Mouse (Mus musculus): Measurements from ENCODE around the gene Hist1h2ae. TPM values are rescaled to one million over a fixed set of nuclear protein-coding genes. Genes with fewer than 3 reads are reported as not detected.
A peak's percentile ranks its signal among the peaks of the same experiment; 100 is the strongest.
"Not testable (repeated sequence)": the region's sequence is repeated elsewhere in the genome, so short reads cannot be mapped to it uniquely, and the experiment has no call there.

The Hist1h2ae gene
- total RNA-seq (2021) = 1 to 10 TPM; 2.6 to 3.4 TPM

DNA sequence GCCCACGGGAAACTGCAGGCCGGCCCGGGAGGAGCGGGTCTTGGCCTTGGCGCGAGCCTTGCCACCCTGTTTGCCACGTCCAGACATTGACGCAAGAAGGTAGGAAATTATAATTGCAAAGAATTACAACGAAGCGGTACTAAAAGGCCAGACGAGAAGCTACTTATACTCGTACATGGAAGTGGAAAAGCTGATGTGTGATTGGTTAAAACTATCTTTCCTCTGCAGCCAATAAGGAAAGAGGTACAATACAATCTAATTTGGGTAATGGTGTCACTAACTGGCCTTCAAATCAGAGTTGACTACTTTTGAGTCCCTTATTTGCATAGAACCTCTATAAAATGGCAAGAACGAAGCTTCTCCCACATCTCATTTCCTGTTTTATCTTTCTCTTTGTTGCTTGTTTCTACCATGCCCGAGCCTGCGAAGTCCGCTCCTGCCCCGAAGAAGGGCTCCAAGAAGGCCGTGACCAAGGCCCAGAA lies at the start of gene Hist1h2ae, which contains the start of gene Hist1h2bg:
Gene Hist1h2ae, minus strand, starts transcription at position 199 of the 482 bp plus-strand sequence.
Gene Hist1h2bg, plus strand, starts transcription at position 375 of the 482 bp plus-strand sequence.
- peak; percentile 56 to 78 for DNase-seq
- intact Hi-C loops (cut with DNase I) = no loop called here

DNA sequence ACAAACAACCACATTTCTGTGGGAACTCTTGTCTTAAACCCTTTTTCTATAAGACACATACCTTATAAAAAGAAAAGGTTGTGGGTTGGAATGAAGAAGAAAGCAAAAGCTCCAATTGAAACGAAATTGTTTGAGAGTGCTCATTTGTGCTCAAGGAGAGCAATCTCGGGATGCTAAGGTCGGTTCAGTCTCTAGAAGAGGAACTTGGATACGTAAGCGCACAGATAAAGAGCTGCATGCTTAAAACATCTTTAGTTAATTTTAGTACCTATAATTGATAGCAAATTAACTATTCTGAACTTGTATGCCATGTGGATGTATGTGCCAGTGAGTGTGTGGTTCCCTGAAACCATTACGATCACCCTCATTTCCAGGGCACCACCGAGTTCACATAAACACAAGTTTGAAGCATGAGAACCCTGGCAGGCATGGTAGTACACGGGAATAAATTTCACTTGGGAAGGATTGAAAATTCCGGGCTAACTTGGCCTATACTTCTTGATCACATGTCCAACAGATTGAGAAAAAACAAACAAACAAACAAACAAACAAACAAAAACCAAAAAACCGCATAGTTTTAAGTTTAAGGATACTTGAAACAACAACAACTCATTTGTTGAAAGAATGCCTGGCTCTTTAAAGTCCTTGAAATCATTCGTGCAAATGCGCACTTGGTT lies 49.2 kb upstream of the Hist1h2ae start:
- intact Hi-C loops (cut with DNase I) = loop anchor here (2.0 to 10.0 kb wide), 5 partner anchors 119 to 1908 kb away; partner anchors contain the start of genes Hist1h1a, Hist1h1c, Hist1h3a and Hist1h4a
- no peak for DNase-seq

DNA sequence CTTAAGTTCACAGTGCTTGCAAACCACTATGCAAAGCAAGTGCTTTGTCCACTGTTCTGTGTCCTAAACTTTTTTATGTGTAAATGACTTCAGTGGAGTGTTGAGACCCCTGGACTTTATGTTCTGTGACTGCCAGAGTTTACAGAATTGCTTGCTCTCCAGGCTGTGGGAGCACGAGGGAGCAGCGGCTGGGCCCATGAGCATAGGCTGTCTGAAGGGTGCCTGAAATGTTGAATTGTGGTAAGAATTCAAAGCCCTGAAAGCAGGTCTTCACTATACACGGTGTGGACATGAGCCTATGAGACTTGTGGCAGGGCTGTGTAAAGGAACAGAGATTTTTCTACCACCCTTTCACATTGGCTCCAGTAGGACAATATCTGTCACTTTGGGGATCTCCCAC lies 40.6 kb upstream of the Hist1h2ae start:
- intact Hi-C loops (cut with DNase I) = no loop called here
- DNase-seq = no peak

DNA sequence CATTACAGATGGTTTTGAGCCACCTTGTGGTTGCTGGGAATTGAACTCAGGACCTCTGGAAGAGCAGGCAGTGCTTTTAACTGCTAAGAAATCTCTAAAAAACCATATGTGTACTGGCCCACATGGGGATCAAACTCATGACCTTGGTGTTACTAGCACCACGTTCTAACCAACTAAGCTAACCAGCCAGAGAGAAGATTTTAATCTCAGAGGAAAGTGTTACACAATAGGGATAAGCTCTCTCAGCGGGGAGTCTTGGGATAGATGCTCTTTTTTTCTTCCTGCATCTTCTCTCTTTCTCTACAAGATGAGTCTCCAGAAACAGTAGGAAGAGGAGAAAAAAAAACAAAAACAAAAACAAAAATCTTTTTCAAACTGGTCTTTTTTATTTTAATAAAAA lies 39.4 kb upstream of the Hist1h2ae start:
- intact Hi-C loops (cut with DNase I) = no loop called here

DNA sequence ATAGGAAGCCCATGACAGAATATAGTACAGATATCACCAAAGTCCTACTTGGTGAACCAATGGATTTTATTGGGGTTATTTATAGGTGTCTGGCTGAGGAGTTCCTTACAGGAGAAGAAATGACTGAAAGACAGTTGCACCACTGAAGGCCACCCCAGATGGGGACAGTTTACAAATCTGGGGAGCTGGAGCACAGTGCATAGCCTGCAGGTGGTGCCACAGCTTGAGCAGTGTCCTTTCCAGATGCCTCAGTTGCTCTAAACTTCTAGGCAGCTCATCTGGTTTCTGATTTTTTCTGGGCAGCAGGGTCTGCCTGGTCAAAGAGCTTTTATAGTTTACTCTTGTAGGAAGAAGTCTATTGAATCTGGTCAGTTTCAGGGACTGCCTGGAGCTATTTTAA lies 38.8 kb upstream of the Hist1h2ae start:
- intact Hi-C loops (cut with DNase I) = no loop called here

More for the DNA sequence above, 39.4 kb upstream of the Hist1h2ae start:
- no peak for DNase-seq

DNA sequence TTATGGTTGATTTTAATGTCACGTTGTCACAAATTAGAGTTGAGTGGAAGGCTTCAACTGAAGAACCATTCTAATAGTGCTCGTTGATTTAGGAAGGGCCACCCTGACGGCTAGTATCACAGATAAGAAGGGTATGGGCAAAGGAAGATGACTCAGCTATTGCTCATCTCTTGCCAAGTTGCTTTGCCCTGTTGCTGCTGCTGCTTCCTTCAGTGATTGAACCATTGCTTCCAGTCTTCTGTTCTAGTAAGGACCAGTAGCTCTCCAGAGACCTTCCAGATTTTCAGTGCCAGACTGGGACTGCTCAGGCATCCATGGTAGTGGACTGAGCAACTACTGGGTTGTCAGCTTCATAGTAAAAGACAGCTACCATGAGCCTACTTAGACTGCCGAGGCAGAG lies 38.2 kb upstream of the Hist1h2ae start:
- intact Hi-C loops (cut with DNase I) = no loop called here
- no peak for DNase-seq

More for the DNA sequence above, 38.8 kb upstream of the Hist1h2ae start:
- no peak for DNase-seq

DNA sequence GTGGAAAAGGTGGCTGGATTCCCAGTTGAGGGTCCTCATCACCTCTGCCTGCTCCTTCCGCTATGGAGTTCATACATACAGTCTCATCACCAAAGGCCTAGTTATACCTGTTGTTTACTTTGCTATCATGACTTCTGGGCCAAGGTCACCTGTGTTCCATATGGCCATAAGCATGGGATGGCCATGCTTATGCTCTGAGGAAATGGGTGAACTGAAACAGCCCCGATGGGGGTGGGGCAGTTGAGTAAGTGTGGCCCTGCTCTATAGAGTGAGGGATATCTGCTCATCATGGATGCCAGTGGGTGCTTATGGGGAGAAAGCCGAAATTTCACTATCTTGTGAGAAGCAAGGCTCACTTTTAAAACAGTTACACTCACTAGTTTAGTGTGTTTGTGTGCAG lies 34.0 kb upstream of the Hist1h2ae start:
- DNase-seq = no peak
- intact Hi-C loops (cut with DNase I) = no loop called here

DNA sequence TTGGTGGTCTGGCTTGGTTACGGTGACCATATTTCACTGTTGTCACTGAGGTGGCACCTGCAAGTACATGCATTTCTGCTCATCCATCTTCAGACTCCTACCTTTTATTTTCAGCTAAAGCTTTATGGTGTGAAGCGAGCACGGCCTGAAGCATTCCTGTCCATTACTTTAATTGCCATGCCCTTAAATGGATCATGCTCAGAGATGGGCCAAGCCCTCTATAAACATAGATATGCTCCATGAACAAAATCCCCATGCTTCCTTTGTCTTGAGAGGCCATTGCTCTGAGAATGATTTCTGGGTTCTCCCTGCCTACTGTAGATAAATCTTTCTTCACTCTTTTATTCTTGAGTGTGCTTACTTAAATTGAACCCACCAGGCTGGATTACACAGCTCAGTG lies 33.4 kb upstream of the Hist1h2ae start:
- no peak for DNase-seq
- intact Hi-C loops (cut with DNase I) = no loop called here

DNA sequence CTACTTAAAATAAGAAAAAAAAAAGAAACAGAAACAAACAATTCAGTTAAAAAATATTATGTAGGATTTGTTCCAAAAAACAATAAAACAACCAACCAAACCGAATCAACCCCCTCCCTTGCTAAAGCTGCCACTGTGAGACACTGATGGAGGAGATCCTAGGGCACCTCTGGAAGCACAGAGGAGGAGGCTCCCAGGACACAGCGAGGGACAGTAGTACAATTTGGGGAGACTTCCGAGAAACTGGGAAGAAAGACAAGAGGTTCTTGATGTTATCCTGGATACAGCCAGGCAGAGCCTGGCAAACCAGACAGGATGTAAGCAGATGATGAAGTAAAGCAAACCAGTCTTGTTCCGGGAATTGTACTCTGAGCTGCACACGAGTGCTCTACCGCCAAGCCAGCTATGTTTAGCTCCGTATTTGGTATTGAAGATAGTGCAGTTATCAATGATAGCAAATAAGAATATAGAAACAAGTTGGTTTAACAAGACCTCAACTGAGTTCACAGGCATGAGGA lies 32.2 kb upstream of the Hist1h2ae start:
- intact Hi-C loops (cut with DNase I) = no loop called here
- DNase-seq = no peak

DNA sequence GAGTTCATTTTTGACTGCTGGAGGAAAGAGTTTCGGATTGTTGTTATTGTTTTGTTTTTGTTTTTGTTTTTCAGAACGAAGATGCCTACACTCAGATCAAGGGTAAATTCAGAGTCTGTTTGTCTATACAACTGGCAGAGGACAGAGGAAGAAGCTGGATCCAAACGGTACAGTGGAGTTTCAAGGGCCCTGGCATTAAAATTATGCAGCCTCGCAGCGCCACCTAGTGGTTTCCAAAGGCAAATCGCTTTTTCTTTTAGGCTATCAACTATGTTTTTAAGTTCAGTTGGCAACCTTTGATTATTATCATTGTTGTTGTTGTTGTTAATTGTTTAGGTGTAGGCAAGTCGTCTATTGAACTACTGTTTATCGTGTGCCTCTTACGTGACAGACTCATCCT lies 26.9 kb upstream of the Hist1h2ae start:
- DNase-seq = peak; percentile 79 to 85
- intact Hi-C loops (cut with DNase I) = loop anchor here (2.0 to 5.0 kb wide), 2 partner anchors 76 to 173 kb away; no protein-coding TSS in a partner anchor

DNA sequence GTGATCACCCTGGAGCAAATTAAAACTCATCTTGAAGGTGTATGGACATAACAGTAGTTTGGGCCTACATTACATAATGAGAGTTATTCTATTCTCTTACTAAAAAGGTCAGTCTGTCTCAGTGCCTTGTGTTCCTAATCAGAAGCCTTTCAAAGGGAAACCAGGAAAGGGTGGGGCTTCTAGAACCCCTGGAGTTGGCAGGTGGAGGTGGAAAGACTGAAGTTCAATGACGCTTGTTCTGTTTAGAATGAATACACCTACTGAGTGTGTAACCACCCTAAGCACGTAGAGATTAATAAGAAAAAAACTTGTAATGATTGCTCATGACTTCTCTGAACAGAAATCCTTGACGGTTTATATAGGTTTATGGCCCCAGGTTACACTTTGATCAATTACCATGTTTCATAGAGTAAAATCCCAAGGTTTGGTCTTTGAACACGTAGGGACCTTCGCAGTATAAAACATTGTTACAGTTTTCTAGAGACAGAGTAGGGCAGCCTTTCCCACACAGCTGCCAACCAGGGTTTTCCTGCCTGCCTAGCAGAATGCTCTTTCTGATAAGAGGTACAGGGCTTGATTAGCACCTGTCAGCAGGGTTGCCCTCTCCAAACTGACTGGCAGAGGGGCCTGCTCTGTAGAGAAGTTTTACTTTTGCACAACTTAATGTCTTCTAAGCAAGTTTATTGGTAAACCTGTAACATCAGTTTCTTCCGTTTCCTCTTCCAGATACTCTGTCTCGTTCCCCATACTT lies 24.8 kb upstream of the Hist1h2ae start:
- DNase-seq = no peak
- intact Hi-C loops (cut with DNase I) = loop anchor here (5.0 kb wide), 1 partner anchor 73 kb away; no protein-coding TSS in a partner anchor

DNA sequence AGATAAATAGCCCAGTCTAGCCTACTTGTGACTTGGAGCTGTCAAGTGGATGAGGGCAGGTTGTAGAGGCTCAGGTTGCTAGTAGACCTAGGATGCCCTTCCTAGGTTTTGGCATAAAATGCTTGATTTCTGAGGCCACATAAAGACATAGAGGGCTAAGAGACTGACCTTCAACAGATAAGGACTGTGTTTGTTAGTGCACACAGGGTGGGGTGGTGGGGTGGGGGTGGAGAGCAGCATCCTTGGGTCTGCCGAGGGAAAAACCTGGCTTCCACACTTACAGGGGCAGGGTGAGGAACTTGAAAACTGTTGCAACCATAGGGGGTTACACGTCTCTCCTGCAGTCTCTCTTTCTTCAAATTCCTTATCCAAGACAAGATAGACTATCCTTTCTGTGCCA lies 24.2 kb upstream of the Hist1h2ae start:
- intact Hi-C loops (cut with DNase I) = loop anchor here (5.0 kb wide), 1 partner anchor 73 kb away; no protein-coding TSS in a partner anchor
- DNase-seq = no peak

DNA sequence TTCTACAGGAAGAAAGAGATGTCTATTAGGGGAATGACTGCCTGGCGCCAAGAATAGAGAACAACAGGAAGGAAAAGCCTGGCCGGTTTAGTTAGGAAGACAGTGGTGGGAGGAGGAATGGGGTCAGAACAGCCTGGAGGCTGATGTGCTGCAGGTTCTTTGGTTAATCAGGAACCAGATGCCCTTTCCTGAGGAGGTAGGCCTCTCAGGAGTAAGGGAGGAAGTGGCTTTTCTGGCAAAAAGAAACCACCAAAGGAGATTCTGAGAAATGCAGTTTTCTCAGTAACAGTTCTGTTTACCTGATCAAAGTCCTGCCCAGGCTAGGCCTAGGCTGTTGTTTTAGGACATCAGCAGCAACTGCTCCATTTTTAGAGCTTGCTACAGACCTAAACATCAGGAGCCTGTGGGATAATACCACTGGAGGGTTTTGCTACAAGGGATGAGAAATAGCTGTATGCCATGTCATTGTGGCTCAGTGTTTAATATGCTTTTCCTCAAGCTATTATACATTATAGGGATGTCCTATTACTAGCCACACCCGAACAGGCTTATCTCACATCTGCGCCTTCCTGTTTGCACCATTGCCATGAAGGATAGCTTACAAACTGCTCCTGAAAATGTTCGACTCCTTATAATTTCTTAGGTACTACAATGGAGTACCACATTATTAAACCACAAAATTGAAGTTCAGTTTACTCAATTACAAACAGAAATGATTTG lies 22.2 kb upstream of the Hist1h2ae start:
- intact Hi-C loops (cut with DNase I) = no loop called here
- DNase-seq = no peak

DNA sequence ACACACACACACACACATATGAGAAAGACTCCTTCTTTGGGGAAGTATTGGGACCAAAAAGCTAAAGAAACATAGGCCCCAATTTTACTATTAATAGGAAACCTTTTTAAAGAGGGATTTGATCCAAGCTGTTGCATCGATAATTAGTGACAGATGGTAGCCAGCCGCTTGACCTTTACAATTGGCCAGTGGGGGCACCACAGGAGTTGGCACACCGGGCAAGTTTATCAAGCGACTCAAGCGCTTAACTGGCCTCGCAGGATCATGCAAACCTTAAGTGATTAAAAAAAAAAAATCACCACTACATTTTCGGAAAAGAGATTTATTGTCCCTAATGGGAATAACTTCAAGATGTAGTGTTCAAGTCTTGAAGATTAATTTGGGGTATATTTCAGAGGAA lies 21.6 kb upstream of the Hist1h2ae start:
- intact Hi-C loops (cut with DNase I) = no loop called here
- no peak for DNase-seq

DNA sequence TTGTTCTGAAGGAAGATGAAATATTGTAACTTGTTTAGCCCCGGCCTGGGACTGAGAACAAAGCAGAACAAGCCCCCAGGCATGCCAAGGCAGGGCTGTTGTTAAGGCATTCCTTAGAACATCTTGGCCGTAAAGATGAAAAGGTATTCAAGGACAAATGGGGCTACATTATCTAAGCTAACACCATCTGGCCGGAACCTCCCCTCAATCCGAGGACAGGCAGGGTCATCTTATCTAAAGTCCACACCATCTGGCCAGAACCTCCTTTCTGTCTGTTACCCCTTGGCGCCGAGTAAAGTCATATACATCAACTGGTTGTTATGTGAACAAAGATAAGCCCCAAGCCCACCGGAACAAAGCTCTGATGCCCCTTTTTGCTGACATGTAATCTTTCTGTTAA lies 20.9 kb upstream of the Hist1h2ae start:
- DNase-seq; intact Hi-C loops (cut with DNase I): not testable (repeated sequence)

DNA sequence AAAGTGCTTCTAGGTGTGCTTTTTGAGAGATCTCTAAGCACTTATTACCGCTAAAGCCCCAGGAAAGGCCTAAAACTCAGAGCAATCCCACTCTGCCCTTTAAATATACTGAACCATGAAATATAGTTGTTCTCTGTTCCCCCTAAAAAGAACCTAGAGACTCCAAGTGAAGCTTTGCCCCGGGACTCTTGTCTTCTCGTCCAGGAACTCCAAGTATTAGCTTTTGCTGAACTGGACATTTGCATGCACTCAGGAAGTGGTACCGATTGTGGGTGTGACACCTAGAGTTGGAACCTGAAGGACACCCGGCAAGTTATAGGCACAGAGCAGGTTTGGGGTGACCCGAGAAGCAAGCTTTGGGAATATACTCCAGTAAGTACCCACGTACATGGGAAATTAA lies 20.2 kb upstream of the Hist1h2ae start:
- no peak for DNase-seq
- intact Hi-C loops (cut with DNase I) = no loop called here

DNA sequence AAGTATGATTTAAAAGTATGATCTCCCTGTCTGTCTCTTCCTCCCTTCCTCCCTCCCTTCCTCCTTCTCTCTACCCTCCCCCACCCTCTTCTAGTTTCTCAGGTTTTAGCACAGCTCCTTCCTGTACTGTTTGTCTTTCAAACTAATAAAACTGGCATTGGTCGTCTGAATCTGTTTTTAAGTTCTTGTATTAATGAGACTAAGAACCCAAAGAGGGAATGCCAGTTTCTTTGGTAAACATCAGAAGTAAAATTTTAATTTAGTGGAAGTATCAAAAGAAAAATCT lies 15.9 kb upstream of the Hist1h2ae start:
- no peak for DNase-seq
- intact Hi-C loops (cut with DNase I) = loop anchor here (5.0 to 10.0 kb wide), 3 partner anchors 150 to 1872 kb away; partner anchors contain the start of genes Hist1h1b, Hist1h1c, Hist1h2ai and Hist1h2an

DNA sequence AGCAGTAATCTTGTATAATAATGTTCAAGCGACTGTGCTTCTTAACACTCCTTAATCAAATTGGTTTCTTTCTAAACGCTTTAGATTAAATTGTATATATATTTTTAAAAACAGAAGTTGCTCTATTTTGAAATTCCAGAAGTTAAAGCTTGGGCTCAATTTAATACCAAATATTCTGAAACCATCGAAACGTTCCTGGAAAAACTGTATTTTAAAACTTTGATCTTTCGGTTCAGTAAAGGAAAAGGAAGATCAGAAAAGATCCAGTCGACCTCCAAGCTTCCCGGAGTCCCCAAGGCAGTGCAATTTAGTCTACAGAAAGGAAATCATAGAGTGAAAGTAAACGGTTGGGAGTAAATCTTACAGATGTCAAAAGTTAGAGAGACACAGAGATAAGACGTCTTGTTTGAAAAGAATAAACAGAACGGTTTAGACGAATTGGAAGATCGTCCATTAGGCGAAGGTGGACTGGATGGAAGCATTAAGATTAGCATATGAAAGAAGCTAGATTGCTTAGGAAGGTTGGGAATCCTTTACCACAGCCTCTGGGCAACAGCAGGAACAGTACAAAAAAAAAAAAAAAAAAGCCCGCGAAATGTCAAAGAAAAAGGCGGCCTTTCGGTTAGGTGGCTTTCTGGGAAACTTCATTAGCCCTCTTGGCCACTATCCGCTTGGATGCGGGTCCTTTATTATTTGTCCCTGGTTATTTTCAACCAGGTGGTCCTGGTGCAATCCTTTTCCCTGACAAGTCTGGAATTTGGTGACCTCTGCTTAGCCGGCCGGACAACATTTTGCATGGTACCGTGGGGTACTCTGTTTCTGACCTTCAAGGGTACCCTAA lies 15.3 kb upstream of the Hist1h2ae start:
- intact Hi-C loops (cut with DNase I) = loop anchor here (5.0 to 10.0 kb wide), 3 partner anchors 151 to 1872 kb away; partner anchors contain the start of genes Hist1h1b, Hist1h1c, Hist1h2ai and Hist1h2an
- DNase-seq = no peak

DNA sequence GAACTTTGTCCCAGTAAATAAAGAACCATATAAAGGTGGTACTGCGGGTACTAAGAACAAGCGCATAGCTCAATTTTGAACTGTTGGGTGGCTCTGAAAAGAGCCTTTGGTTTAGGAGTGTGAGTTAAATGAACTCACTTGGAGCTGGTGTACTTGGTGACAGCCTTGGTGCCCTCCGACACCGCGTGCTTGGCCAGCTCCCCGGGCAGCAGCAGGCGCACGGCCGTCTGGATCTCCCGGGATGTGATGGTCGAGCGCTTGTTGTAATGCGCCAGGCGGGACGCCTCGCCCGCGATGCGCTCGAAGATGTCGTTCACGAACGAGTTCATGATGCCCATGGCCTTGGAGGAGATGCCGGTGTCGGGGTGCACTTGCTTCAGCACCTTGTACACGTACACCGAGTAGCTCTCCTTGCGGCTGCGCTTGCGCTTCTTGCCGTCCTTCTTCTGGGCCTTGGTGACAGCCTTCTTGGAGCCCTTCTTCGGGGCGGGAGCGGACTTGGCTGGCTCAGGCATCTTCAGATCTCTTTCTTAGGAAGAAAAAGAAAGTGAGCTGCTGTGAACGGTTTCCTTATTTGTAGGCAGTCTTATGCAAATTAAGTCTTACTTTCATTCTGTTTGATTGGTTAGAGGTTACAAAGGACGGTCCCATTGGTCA lies 14.6 kb upstream of the Hist1h2ae start:
- intact Hi-C loops (cut with DNase I) = loop anchor here (1.0 to 10.0 kb wide), 5 partner anchors 37 to 1871 kb away; partner anchors contain the start of genes Hist1h1b, Hist1h1c, Hist1h1e and Hist1h2ai
- peak; percentile 68 to 75 for DNase-seq
